Mouse (Mus musculus): ENCODE data around the gene Tacc2.

The Tacc2 gene

GRCm38 (mm10) chr7:130726185-130726584, 148.9 kb downstream of the Tacc2 start:
- DNase-seq (ENCODE audit: low spot score in 2 of 2): no peak

- DNase-seq (ENCODE audit: low spot score in 2 of 2): no peak
These were observed 149.6 kb downstream of the Tacc2 start for GRCm38 (mm10) chr7:130726724-130727422.

- no peak for DNase-seq (ENCODE audit: low spot score in 2 of 2)
These were observed 150.3 kb downstream of the Tacc2 start for GRCm38 (mm10) chr7:130727560-130727959.

GRCm38 (mm10) chr7:130731792-130732191, 154.6 kb downstream of the Tacc2 start:
- DNase-seq (ENCODE audit: low spot score in 2 of 2): no peak

GRCm38 (mm10) chr7:130732908-130733307, 155.7 kb downstream of the Tacc2 start:
- no peak for DNase-seq (ENCODE audit: low spot score in 2 of 2)

- no peak for DNase-seq (ENCODE audit: low spot score in 2 of 2)
These were observed 156.2 kb downstream of the Tacc2 start for GRCm38 (mm10) chr7:130733423-130733822.

GRCm38 (mm10) chr7:130734195-130734787, 157.1 kb downstream of the Tacc2 start:
- no peak for DNase-seq (ENCODE audit: low spot score in 2 of 2)

GRCm38 (mm10) chr7:130741099-130741498, 163.9 kb downstream of the Tacc2 start:
- no peak for DNase-seq (ENCODE audit: low spot score in 2 of 2)

GRCm38 (mm10) chr7:130743239-130744025, 166.2 kb downstream of the Tacc2 start:
- DNase-seq (ENCODE audit: low spot score in 2 of 2): no peak

GRCm38 (mm10) chr7:130749165-130749564, 171.9 kb downstream of the Tacc2 start:
- no peak for DNase-seq (ENCODE audit: low spot score in 2 of 2)

GRCm38 (mm10) chr7:130750752-130751490, 173.7 kb downstream of the Tacc2 start:
- no peak for DNase-seq (ENCODE audit: low spot score in 2 of 2)

- DNase-seq (ENCODE audit: low spot score in 2 of 2): no peak
These were observed 174.4 kb downstream of the Tacc2 start for GRCm38 (mm10) chr7:130751678-130752077.

GRCm38 (mm10) chr7:130754790-130755189, 177.6 kb downstream of the Tacc2 start:
- no peak for DNase-seq (ENCODE audit: low spot score in 2 of 2)

GRCm38 (mm10) chr7:130756343-130756835, 179.2 kb downstream of the Tacc2 start:
- DNase-seq (ENCODE audit: low spot score in 2 of 2): no peak

GRCm38 (mm10) chr7:130757326-130757865, 180.2 kb downstream of the Tacc2 start:
- DNase-seq (ENCODE audit: low spot score in 2 of 2): no peak

- DNase-seq (ENCODE audit: low spot score in 2 of 2): peak; percentile 45 to 67
These were observed 185.0 kb downstream of the Tacc2 start for GRCm38 (mm10) chr7:130762071-130762897.

- no peak for DNase-seq (ENCODE audit: low spot score in 2 of 2)
These were observed 186.9 kb downstream of the Tacc2 start for GRCm38 (mm10) chr7:130764160-130764559.

GRCm38 (mm10) chr7:130766411-130767170, 189.4 kb downstream of the Tacc2 start:
- no peak for DNase-seq (ENCODE audit: low spot score in 2 of 2)

- no peak for DNase-seq (ENCODE audit: low spot score in 2 of 2)
These were observed 190.9 kb downstream of the Tacc2 start for GRCm38 (mm10) chr7:130768151-130768550.

- peak; percentile 44 to 79 for DNase-seq (ENCODE audit: low spot score in 2 of 2)
These were observed 193.5 kb downstream of the Tacc2 start for GRCm38 (mm10) chr7:130770707-130771106.

Data from frontal cortex, postnatal 25 days (tissue).